Mouse (Mus musculus): ENCODE data around the gene Arhgef10l. TPM values are rescaled to one million over a fixed set of nuclear protein-coding genes. Genes with fewer than 3 reads are reported as not detected.

Arhgef10l gene
- polyA plus RNA-seq (2015; fragmentation: Nextera tagmentation; extraction: Ambion mirVana) = 27.7 and 28.3 TPM in 2 replicates

DNA sequence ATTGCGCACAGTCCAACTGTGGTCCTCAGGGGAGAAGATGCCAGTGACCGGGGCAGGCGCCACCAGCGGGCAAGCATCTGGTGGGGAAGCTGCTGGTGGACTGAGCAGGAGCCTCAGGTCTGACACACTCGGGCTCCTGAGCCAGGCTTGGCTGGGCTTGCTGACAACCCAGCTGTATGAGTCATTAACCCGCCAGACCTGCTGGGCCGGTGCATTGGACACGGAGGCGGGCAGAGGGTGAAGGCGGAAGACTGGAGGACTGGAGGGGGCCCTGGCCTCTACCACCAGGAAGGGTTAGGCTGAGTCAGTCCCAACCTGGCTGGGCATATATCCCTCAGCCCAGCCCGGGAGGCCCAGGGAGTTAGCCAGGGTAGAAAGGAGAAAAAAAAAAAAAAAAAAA lies at the start of gene Arhgef10l:
Gene Arhgef10l (minus strand): TSS at position 253 of the 400 bp plus-strand sequence.
- ATAC-seq = no peak
- no peak within 1 kb of the TSS for H3K4me2 ChIP-seq (replicated peaks)
- no peaks in the 10 kb centered on the region for H3K9me3 ChIP-seq
- WGBS = 81% methylated on average over 11 of the region's 11 CpGs
- H3K4me3 ChIP-seq (replicated peaks) = no peak within 1 kb of the TSS
- no peaks in the 10 kb centered on the region for H3K36me3 ChIP-seq
- H3K9ac ChIP-seq (replicated peaks) = no peak within 1 kb of the TSS
- H3K4me1 ChIP-seq (replicated peaks) = peaks cover 17% of the 10 kb centered on the region
- peaks cover 8% of the 10 kb centered on the region; the same call in 1 of the 2 replicates for H3K27me3 ChIP-seq
- H3K27ac ChIP-seq = no peak within 1 kb of the TSS

DNA sequence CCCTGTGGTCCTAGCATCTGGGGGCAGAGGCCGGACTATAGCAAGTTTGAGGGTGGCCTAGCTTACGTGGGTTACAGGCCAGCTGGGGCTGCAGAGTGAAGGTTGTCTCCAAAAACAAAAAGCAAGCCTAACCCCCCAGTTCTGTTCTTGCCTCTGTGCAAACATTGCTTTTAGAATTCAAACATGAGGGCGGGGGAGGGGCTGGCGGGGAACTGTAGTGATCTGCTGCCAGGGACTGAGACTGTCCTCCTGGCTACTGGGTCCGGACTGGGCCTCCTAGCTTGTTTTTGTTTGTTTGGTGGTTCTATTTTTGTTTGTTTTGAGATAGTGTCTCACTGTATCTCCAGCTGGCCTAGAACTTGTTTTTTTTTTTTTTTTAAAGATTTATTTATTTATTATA lies 48.8 kb upstream of the Arhgef10l start:
- H3K4me1 ChIP-seq (replicated peaks) = peaks cover 38% of the 10 kb centered on the region
- no peak overlapping the region for H3K4me3 ChIP-seq (replicated peaks)
- H3K27ac ChIP-seq = peak overlapping the region; percentile 72; the same call in 1 of the 2 replicates
- H3K36me3 ChIP-seq = peaks cover 96% of the 10 kb centered on the region
- ATAC-seq = no peak
- no peak overlapping the region for H3K9ac ChIP-seq (replicated peaks)
- no peaks in the 10 kb centered on the region for H3K9me3 ChIP-seq
- no peak overlapping the region for H3K4me2 ChIP-seq (replicated peaks)
- H3K27me3 ChIP-seq = no peaks in the 10 kb centered on the region
- 78% methylated on average over 5 of the region's 5 CpGs for WGBS

DNA sequence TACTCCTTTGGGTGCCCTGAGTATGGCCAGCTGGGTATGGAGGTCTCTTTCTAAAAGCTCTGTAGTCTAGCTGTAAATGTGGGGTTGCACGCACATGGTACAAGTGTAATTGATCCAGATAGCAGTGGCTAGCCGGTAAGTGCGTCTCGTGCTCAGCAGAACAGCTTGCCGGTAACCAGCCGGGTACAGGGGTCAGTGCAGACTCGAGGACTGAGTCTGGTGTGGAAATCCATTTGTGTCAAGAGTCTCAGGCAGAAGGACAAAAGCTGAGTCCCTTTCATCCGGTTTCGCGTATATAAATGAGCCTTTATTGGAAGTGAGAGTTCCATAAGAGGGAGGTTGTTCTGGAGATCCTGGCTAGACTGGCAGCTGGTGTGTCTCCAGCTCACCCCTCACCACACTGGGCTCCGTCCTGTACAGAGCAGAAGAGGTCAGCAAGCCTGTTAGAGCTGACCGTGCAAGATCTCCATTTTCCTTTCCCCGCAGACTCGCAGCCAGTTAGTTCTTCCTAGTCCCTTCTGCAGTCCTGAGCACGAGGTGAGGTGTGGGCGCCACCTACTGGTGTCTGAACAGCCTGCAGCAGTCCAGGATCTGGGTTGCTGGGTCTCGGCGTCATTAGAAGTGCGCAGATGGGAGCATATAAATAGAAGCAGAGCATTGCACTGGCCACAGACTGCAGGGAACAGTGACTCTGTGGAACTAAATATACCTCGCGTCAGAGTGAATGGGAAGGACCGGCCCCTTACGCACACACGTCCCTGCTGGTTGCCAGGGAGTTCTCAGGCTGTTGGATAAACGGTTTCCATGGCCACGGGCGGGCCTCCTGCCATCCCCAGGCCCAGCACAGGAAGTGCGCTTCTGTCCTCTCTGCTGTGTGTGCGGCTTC lies 47.9 kb upstream of the Arhgef10l start:
- whole genome bisulfite sequencing = 26% methylated on average over 29 of the region's 29 CpGs
- ATAC-seq = peak; percentile 91
- H3K4me2 ChIP-seq (replicated peaks) = no peak overlapping the region
- peak overlapping the region; percentile 72 for H3K27ac ChIP-seq
- H3K9me3 ChIP-seq = no peaks in the 10 kb centered on the region
- no peak overlapping the region for H3K4me3 ChIP-seq (replicated peaks)
- H3K4me1 ChIP-seq (replicated peaks) = peaks cover 46% of the 10 kb centered on the region
- H3K27me3 ChIP-seq = no peaks in the 10 kb centered on the region
- peak overlapping the region; percentile 42; the same call in 1 of the 2 replicates for H3K9ac ChIP-seq (replicated peaks)
- H3K36me3 ChIP-seq = peaks cover 96% of the 10 kb centered on the region

DNA sequence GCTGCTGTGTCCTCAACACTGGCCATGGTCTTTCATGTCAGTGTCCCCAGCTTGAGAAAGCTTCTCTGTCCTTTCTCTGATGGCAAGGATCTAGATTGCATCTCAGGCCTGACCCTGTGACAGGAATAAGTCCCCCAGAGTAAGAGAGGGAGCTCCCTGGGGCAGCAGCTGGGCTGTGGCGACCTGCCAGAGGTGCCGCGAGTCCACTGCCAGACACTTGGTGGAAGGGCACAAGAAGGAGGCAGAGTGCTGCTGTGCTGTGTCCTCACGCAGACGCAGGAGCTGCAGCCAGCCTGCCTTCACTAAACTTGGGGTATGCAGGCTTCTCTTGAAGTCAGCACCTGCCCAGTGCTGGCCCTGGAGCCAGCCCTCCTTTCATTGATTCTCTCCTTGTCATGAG lies 45.5 kb upstream of the Arhgef10l start:
- H3K36me3 ChIP-seq = peaks cover 95% of the 10 kb centered on the region
- H3K9ac ChIP-seq (replicated peaks) = peak overlapping the region; percentile 42; the same call in 1 of the 2 replicates
- no peak overlapping the region for H3K4me3 ChIP-seq (replicated peaks)
- peaks cover 67% of the 10 kb centered on the region for H3K4me1 ChIP-seq (replicated peaks)
- H3K27me3 ChIP-seq = no peaks in the 10 kb centered on the region
- no peak overlapping the region for H3K4me2 ChIP-seq (replicated peaks)
- WGBS = 85% methylated on average over 5 of the region's 5 CpGs
- H3K27ac ChIP-seq = no peak overlapping the region
- no peak for ATAC-seq
- no peaks in the 10 kb centered on the region for H3K9me3 ChIP-seq

DNA sequence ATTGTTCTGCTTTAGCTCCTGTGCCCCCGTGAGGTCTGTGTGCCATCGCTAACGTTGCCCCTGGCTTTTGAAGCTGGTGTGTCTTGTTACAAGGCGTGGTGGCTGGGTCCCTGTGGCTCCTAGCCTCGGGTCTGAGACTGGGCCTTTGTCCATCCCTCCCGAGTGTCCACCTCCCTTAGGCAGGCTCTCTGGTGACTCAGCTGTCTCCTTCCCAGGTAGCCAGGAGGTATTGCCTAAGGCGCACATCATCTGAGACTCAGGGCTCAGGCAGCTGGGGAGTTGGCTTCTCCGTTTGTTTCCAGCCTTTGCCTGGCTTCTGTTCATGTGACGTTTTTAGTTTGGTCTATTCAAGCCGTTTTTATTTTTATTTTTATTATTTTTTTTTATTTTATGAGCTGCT lies 45.0 kb upstream of the Arhgef10l start:
- WGBS = 76% methylated on average over 10 of the region's 10 CpGs
- no peak overlapping the region for H3K9ac ChIP-seq (replicated peaks)
- no peaks in the 10 kb centered on the region for H3K9me3 ChIP-seq
- peaks cover 95% of the 10 kb centered on the region for H3K36me3 ChIP-seq
- H3K4me3 ChIP-seq (replicated peaks) = no peak overlapping the region
- peak overlapping the region; percentile 39; the same call in 1 of the 2 replicates for H3K27ac ChIP-seq
- no peak overlapping the region for H3K4me2 ChIP-seq (replicated peaks)
- no peaks in the 10 kb centered on the region for H3K27me3 ChIP-seq
- ATAC-seq = no peak
- H3K4me1 ChIP-seq (replicated peaks) = peaks cover 73% of the 10 kb centered on the region

DNA sequence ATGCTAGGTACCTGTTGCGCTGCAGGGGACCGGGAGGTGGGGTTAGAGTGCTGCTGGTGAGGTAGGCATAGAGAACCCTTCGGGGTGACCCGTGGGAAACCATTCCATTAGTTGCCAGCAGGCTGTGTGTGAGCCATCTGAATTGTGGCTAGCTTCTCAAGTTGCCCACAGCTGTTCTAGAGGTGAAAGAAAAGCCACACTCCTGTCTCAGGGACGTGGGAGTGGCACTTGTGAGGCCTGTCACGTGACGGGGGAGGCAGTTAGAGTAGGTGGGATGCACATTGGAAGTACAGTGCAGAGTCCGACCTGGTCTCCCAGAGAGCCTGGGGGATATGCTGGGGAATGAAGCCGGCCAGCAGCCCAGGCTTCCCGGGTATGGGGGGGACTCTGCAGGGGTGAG lies 43.8 kb upstream of the Arhgef10l start:
- H3K9me3 ChIP-seq = no peaks in the 10 kb centered on the region
- ATAC-seq = no peak
- 0 out of 2 replicates have a peak overlapping the region, but pooled peaks have one; percentile 6 for H3K27ac ChIP-seq
- peaks cover 83% of the 10 kb centered on the region for H3K4me1 ChIP-seq (replicated peaks)
- WGBS = 89% methylated on average over 10 of the region's 10 CpGs
- H3K4me3 ChIP-seq (replicated peaks) = no peak overlapping the region
- H3K4me2 ChIP-seq (replicated peaks) = no peak overlapping the region
- no peak overlapping the region for H3K9ac ChIP-seq (replicated peaks)
- no peaks in the 10 kb centered on the region for H3K27me3 ChIP-seq
- H3K36me3 ChIP-seq = peaks cover 97% of the 10 kb centered on the region

DNA sequence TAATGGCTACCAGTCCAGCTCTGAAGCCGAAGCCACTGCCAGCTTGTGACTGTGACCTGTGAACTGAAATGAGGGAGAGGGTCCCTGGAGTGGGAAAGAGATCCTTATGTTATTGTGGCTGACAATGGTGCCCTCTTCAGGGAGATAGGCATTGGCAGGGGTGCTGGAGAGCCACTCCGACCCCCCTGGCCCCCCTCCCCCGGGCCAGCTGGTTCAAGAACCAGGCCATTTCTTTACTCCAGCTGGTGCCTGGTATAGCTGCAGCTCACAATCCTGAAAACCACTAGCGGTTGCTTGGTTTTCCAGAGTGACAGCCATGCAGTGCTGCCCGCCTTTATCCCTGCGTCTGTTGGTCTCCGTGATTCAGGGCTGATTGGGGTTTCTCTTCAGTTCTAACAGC lies 43.3 kb upstream of the Arhgef10l start:
- Histone ChIP-seq H3K27ac (0 out of 2 replicates have a peak overlapping the region, but pooled peaks have one; percentile 32), H3K4me2 (replicated peaks) (no peak overlapping the region), H3K9ac (replicated peaks) (no peak overlapping the region), H3K27me3 (no peaks in the 10 kb centered on the region), H3K9me3 (no peaks in the 10 kb centered on the region), H3K4me1 (replicated peaks) (peaks cover 83% of the 10 kb centered on the region), H3K36me3 (peaks cover 96% of the 10 kb centered on the region), H3K4me3 (replicated peaks) (no peak overlapping the region)
- ATAC-seq = no peak
- WGBS = 79% methylated on average over 7 of the region's 7 CpGs

DNA sequence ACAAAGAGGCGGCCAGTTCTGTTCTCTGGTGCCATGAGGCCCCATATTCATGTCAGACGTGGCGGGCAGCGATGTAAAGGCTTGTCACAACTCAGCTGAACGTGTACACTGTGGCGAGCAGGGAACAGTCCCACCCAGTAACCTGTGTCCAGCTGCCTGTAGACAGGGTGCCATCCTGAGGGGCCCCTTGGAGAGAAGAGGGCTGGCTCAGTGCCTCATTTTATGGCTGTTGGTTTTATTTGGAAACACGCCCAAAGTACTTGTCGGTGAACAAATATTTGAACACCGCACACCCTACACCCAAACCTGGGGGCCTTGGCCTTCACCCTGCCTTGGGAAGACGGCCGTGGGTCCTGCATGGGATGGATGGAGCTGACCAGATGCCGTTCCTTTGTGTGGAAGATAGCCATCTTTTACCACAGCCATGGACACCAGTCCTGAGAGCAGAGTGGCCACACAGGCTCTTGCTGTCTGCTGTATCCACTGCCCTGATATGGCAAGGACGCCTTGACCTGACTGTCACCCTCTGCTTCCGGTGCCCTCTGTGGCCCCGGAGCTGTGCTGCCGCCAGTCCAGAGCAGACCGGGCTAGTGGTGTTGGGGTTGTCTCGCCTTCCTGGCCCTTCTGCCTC lies 42.6 kb upstream of the Arhgef10l start:
- H3K27ac ChIP-seq = 0 out of 2 replicates have a peak overlapping the region, but pooled peaks have one; percentile 32
- 89% methylated on average over 18 of the region's 18 CpGs for WGBS
- H3K36me3 ChIP-seq = peaks cover 91% of the 10 kb centered on the region
- H3K4me3 ChIP-seq (replicated peaks) = no peak overlapping the region
- ATAC-seq = no peak
- H3K9me3 ChIP-seq = no peaks in the 10 kb centered on the region
- peaks cover 83% of the 10 kb centered on the region for H3K4me1 ChIP-seq (replicated peaks)
- H3K27me3 ChIP-seq = no peaks in the 10 kb centered on the region
- no peak overlapping the region for H3K9ac ChIP-seq (replicated peaks)
- H3K4me2 ChIP-seq (replicated peaks) = no peak overlapping the region

DNA sequence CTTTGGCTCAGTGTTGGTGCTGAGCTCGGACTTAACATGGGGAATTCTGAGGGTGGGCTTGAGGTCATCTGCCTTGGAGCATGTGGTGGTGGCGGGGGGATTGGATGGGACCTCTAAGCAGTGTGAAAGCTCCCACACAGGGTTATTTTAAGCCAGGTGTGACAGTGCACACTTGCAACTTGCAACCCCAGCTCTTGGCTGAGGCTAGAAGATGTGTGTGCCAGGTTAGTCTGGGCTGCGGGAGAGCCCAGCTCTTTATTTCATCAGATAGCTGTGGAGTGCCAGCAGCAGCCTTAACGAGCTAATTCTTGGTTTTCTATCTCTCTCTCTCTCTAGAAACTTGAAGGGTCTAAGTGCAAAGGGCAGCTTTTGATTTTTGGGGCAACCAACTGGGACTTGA lies 41.8 kb upstream of the Arhgef10l start:
- Histone ChIP-seq H3K9me3 (no peaks in the 10 kb centered on the region), H3K4me2 (replicated peaks) (no peak overlapping the region), H3K27ac (no peak overlapping the region), H3K27me3 (no peaks in the 10 kb centered on the region), H3K9ac (replicated peaks) (no peak overlapping the region), H3K4me3 (replicated peaks) (no peak overlapping the region), H3K36me3 (peaks cover 83% of the 10 kb centered on the region), H3K4me1 (replicated peaks) (peaks cover 82% of the 10 kb centered on the region)
- ATAC-seq = no peak
- 84% methylated on average over 4 of the region's 4 CpGs for WGBS

DNA sequence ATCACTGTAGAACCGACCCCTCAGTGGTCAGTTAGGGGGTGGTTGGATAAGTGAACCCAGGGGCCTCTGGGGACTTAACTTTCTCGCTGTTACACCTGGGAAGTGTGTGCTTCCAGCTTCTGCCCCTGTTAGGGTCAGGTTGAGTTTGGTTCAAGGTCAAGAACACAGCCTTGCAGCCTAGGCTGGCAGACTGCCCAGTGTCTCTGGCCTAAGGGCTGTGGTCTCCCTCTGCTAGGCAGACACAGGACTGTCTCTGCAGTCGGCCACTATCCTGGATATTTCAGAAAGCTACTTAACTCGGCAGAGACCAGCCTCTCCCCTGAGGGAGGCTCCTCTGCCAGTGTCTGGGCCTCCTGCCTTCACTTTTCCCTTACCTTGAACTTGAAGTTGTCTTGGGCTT lies 38.4 kb upstream of the Arhgef10l start:
- H3K36me3 ChIP-seq = peaks cover 48% of the 10 kb centered on the region
- peak overlapping the region; percentile 99 for H3K27ac ChIP-seq
- H3K9me3 ChIP-seq = no peaks in the 10 kb centered on the region
- WGBS = 28% methylated on average over 4 of the region's 4 CpGs
- peak overlapping the region; percentile 89 for H3K4me3 ChIP-seq (replicated peaks)
- ATAC-seq = no peak
- peak overlapping the region; percentile 96 for H3K9ac ChIP-seq (replicated peaks)
- peaks cover 16% of the 10 kb centered on the region for H3K27me3 ChIP-seq
- peaks cover 79% of the 10 kb centered on the region for H3K4me1 ChIP-seq (replicated peaks)
- peak overlapping the region; percentile 85 for H3K4me2 ChIP-seq (replicated peaks)

DNA sequence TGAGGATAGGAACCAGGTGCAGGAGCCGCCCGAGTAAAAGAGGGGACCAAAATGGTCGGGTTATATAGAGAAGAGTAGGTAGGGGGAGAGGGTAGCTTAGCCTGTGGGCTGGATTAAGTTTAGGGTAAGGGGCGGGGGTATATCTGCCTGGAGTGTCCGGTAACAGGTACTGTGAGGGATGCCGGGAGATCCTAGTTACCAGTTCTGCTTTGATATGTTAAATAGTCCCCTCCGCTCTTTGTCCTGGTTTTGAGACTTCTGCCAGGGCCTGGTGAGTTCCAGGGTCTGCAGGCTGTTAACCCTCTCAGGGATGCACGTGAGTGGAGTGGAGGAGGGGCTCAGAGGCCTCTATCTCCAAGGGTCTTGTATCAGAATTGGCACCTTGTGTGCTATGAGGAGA lies 37.8 kb upstream of the Arhgef10l start:
- Histone ChIP-seq H3K36me3 (peaks cover 43% of the 10 kb centered on the region), H3K9me3 (no peaks in the 10 kb centered on the region), H3K4me3 (replicated peaks) (peak overlapping the region; percentile 89), H3K9ac (replicated peaks) (peak overlapping the region; percentile 96), H3K4me1 (replicated peaks) (peaks cover 74% of the 10 kb centered on the region), H3K4me2 (replicated peaks) (peak overlapping the region; percentile 85), H3K27me3 (peaks cover 22% of the 10 kb centered on the region), H3K27ac (peak overlapping the region; percentile 99)
- ATAC-seq = peak; percentile 29
- WGBS = 4% methylated on average over 8 of the region's 8 CpGs
